Mouse (Mus musculus): ENCODE results near the gene Rer1. TPM values are rescaled to one million over a fixed set of nuclear protein-coding genes. Genes with fewer than 3 reads are reported as not detected.
A peak's percentile ranks its signal among the peaks of the same experiment; 100 is the strongest.

The Rer1 gene
- total RNA-seq, 2 experiments from 2014 or later = 62.4 to 67.5 TPM

DNA sequence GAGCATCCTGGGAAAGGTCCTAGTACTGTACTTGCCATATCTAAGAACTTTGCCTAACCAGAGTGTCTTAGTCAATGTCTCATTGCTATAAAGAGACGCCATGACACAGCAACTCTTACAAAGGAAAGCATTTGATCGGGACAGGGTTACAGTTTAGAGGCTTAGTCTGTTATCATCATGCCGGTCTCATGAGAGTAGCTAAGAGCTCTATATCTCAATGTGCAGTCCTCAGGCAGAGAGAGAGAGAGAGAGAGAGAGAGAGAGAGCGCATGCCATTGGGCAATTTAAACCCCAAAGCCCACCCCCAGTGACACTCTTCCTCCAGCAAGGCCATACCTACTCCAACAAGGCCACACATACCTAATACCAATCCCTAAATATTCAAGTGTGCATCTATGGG, 21.7 kb upstream of the Rer1 start:
- DNase-seq (ENCODE audit: extremely low spot score in 1 of 2, low spot score in 2 of 2) = no peak
- H3K4me3 ChIP-seq = no peak overlapping the region
- intact Hi-C loops (cut with DNase I) = no loop called here
- no peak for TF ChIP-seq CTCF (IDR thresholded peaks at IDR 0.05)
- H3K27ac ChIP-seq = no peak overlapping the region

DNA sequence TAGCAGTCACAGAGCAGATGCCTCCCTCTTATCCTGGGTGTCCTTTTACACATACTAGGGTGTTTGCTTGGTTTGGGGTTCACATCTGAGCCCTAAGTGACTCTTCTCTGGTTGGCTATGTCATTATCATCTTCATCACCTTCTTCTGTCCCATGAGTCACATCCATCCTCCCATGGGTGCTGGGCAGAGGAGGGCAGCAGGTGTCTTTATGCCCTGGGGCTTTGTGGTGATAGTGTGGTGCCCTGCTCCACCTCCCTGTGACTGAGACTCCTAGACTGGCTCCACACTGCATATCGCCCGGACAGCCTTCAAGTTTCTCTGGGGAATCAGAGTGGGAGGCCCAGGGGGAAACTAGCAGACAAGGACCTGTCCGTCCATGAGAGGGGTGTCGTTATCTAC, 12.4 kb upstream of the Rer1 start:
- no peak overlapping the region for H3K4me3 ChIP-seq
- H3K27ac ChIP-seq = no peak overlapping the region
- intact Hi-C loops (cut with DNase I) = loop anchor here (5.0 kb wide), 1 partner anchor 209 kb away; no protein-coding TSS in a partner anchor
- DNase-seq (ENCODE audit: extremely low spot score in 1 of 2, low spot score in 2 of 2) = no peak
- no peak for TF ChIP-seq CTCF (IDR thresholded peaks at IDR 0.05)

DNA sequence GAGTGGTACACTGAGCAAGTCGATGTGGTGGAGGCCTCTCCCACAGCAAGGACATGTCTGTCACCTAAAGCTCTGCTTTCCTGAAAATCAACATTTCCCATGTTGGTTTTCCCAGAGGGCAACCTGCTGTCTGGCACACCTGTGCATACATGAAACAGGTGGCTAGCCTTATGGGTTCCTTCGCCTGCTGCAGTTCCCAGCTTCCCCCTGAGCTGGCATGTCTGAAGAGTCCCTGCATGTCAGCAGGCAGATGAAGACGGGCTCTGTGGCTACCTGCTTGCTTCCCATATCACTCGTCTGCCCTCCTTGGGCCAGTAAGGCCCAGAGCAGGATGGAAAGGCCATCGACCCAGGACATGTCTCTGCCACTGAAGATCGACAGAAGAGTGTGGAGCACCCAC, 11.3 kb upstream of the Rer1 start:
- no peak for TF ChIP-seq CTCF (IDR thresholded peaks at IDR 0.05)
- intact Hi-C loops (cut with DNase I) = loop anchor here (5.0 kb wide), 1 partner anchor 210 kb away; no protein-coding TSS in a partner anchor

DNA sequence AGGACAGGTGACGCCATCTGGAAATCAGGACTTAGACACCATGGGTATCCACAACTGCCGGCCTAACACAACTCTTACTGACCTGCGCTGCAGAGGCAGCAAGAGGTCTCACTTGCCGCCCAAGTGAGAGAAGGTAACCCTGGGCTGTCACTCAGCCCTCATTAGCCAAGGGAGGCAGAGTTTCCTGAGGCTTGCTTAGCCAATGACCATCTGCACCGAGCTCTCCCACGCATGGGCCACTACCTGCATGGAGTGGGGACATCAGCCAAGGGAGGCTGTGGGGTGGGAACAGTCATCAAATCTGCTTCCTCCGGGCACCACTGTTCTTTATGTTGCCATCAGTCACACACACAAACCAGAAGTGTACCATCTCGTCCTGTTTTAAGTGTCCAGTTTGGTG, 9.8 kb upstream of the Rer1 start:
- no peak overlapping the region for H3K27ac ChIP-seq
- no peak for DNase-seq (ENCODE audit: extremely low spot score in 1 of 2, low spot score in 2 of 2)
- no peak overlapping the region for H3K4me3 ChIP-seq
- intact Hi-C loops (cut with DNase I) = loop anchor here (1.0 to 5.0 kb wide), 2 partner anchors 153 to 211 kb away; partner anchors contain the start of gene Faap20
- TF ChIP-seq CTCF (IDR thresholded peaks at IDR 0.05) = no peak

More for the DNA sequence above, 11.3 kb upstream of the Rer1 start:
- Histone ChIP-seq H3K4me3 (no peak overlapping the region), H3K27ac (no peak overlapping the region)
- DNase-seq (ENCODE audit: extremely low spot score in 1 of 2, low spot score in 2 of 2) = no peak

DNA sequence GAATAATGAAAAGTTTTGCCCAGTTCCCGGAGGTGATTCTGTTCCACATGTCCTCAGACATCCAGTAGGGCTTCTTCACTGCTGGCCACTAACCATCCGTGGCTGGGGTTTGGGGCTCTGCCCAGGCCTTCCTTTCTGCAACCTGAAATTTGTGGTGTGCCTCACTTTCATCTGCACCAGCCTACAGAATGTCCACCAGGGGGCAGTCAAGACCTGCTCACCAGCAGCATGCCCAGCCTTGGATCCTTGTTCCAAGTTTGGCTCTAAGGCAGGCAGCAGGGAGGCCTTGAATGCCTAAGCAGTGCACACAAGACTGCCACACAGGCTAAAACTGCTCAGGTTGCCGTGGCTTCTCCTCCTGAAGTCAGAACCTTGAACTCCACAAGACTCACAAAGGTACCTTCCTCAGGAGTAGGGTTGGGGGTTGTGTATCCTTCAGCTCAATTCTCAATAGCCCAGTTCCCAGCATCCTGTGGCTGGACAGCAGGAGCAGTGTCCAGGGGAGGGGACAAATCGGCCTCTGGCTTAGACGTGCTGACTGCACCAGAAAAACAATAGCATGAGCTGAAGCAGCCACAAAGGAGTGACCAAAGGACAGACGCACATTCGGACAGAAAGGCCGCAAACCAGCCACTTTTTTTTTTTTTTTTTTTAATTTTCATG, 9.2 kb upstream of the Rer1 start:
- intact Hi-C loops (cut with DNase I) = loop anchor here (1.0 to 5.0 kb wide), 2 partner anchors 154 to 212 kb away; partner anchors contain the start of gene Faap20
- Histone ChIP-seq H3K27ac (peak overlapping the region; percentile 63), H3K4me3 (no peak overlapping the region)
- peak; percentile 98 for TF ChIP-seq CTCF (IDR thresholded peaks at IDR 0.05)
- DNase-seq (ENCODE audit: extremely low spot score in 1 of 2, low spot score in 2 of 2) = peak; percentile 85 to 86

DNA sequence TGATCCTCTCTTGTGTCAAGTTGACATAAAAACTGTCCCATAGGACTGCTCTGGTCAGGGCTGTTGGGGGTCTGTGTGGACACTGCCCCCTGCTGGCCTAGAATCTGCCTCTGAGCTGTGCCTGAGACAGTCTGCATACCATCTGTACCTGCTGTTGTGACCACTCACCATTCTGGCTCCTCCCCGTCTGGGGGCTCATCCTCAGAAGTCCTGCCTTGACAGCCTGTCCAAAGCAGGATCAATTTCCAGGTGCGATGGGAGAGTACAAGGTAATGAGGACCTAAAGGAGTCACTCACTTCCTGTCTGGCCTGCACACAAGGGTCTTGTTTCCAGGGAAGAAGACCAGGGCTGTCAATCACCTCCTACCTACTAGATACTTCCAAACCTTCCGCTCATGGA, 8.4 kb upstream of the Rer1 start:
- intact Hi-C loops (cut with DNase I) = no loop called here
- TF ChIP-seq CTCF (IDR thresholded peaks at IDR 0.05) = peak; percentile 74
- no peak overlapping the region for H3K4me3 ChIP-seq
- H3K27ac ChIP-seq = no peak overlapping the region
- DNase-seq (ENCODE audit: extremely low spot score in 1 of 2, low spot score in 2 of 2) = peak in 1 of 2 experiments; percentile 38

DNA sequence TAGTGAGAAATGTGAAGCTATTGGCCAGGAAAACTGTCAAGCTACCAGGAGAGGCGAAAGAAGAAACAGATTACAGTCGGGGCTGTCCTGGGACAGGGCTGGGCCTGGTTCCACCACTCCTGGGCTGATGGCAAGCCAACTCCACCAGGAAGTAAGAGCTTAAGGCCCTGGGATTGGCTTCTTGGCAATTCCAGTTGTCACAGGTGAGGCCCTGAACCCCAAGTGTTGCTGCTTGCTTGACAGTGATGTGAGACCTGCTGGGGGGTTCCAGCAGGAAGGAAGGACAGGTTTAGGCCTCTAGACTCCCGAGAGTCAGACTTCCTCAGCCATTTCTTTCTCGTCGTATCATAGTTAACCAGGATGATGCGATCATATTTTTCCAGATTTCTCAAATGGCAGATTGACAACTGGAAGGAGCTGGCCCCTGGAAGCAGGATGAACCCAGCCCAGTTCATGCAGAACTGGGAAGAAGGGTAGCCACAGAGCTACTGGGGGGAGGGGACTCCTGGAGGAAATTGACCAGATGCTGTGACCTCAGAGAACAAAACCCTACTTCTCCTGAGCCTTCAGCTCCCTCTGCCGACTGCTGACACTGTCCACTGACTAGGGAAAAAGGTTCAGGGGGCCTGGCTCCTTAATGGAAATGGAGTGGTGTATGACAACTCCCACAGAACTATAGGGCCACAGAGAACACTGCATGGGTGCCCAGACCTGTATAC, 7.4 kb upstream of the Rer1 start:
- intact Hi-C loops (cut with DNase I) = no loop called here
- TF ChIP-seq CTCF (IDR thresholded peaks at IDR 0.05) = no peak
- no peak overlapping the region for H3K4me3 ChIP-seq
- DNase-seq (ENCODE audit: extremely low spot score in 1 of 2, low spot score in 2 of 2) = no peak
- no peak overlapping the region for H3K27ac ChIP-seq

DNA sequence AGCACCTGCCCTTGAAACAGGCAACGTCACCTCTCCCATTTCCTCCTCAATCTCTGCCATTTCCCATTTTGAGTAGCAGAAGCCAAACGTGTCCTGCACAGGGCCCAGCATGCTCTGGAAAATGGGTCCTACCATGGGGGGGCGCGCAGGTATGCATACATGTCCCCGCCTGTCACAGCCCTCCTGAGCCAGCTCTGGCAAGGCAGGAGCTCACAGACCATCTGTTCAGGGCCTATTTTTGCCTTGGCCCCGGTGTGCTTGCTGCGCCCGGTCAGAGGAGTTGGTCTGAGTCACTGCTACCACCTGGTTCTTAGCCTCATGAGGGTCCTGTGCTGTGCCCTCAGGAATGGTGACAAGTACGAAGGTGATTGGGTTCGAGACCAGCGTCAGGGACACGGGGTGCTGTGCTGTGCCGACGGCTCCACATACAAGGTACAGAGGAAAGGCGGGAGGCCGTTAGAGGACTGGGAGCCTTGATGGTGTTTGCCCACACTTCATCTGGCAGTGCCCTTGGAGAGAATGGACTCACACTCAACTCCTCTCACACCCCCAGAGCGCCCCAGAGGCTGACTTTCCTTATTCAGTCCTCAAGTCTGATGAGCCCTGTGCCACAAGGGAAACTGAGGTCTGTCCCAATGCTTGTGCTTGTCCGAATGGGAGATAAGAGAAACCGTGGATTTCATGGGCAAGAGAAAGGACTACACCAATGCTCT, 6.7 kb upstream of the Rer1 start:
- TF ChIP-seq CTCF (IDR thresholded peaks at IDR 0.05) = no peak
- no peak for DNase-seq (ENCODE audit: extremely low spot score in 1 of 2, low spot score in 2 of 2)
- Histone ChIP-seq H3K27ac (no peak overlapping the region), H3K4me3 (no peak overlapping the region)
- intact Hi-C loops (cut with DNase I) = no loop called here

DNA sequence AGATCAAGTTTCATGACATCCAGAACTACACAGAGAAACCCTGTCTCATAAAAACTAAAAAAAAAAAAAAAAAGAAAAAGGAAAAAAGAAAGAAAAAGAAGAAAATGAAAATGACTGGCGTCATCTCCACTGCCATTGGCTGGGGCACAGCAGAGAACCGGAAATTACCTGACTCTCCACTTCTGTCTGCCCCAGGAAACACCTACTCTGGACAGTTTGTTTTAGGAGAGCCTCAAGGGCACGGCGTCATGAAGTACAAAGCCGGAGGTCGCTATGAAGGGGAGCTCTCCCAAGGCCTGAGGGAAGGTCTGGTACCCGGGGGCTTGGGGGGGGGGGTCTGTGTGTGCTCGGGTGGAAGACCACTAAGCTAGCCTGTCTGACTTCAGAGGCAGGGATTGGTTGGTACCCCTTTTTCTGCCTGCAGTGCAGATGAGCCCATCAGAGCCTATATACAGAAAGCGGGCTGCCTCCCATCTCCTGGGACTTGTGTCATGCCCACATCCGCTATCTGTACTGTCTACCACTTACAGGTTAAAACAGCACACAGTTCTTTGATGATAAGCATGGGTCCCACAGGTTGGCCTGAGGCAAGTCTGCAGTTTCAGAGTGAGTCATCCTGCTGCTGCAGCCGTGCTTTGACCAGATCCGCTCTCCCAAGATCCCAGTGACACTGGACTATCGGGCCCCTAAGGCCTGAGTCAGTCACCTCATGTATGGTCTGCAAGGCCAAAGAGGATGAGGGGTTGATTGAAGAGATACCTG, 4.7 kb upstream of the Rer1 start:
- no peak overlapping the region for H3K27ac ChIP-seq
- no peak for TF ChIP-seq CTCF (IDR thresholded peaks at IDR 0.05)
- intact Hi-C loops (cut with DNase I) = no loop called here
- DNase-seq (ENCODE audit: extremely low spot score in 1 of 2, low spot score in 2 of 2) = no peak
- H3K4me3 ChIP-seq = no peak overlapping the region

DNA sequence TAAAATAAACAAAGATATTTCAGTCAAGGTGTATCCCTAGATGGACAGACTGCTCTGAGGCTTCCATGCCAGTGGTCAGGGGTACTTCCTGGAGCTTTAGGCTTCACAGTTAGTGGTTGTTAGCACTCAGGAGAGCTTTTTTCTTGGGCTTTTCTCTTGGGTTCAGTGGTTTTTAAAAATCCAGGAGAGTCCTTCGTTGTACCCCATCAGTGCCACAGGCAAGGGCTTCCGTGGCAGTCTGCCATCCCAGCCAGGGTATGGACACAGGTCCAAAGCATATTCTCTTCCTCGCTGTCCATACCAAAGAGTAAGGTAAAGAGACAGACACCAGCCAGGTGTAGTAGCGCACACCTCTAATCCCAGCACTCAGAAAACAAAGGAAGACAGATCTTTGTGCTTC, 4.0 kb upstream of the Rer1 start:
- intact Hi-C loops (cut with DNase I) = no loop called here
- Histone ChIP-seq H3K27ac (no peak overlapping the region), H3K4me3 (no peak overlapping the region)
- no peak for TF ChIP-seq CTCF (IDR thresholded peaks at IDR 0.05)
- DNase-seq (ENCODE audit: extremely low spot score in 1 of 2, low spot score in 2 of 2) = no peak

DNA sequence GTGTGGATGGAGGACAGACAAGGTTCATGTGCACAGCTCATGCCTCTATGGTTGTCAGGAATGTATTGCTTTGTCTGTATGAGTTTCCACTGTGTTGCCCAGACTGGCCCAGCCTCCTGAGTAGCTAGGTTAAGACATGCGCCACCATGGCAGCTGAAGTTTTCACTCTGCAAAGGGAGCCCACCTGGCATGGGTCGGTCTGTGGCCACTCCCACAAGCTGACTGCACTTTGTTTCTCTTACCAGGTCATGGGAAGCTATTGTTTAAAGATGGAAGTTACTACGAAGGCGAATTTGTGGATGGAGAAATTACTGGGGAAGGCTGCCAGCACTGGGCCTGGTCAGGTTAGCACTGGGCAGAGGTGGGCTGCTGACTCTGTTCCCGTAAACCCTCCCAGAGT, 3.1 kb upstream of the Rer1 start:
- DNase-seq (ENCODE audit: extremely low spot score in 1 of 2, low spot score in 2 of 2) = no peak
- intact Hi-C loops (cut with DNase I) = no loop called here
- no peak for TF ChIP-seq CTCF (IDR thresholded peaks at IDR 0.05)
- H3K27ac ChIP-seq = no peak overlapping the region
- H3K4me3 ChIP-seq = no peak overlapping the region
